Mouse (Mus musculus) adrenal gland, postnatal 4 days (tissue): ENCODE measurements at regions not wholly inside any gene's neighbourhood (a gene's known extent, or its start where the extent isn't known, plus 50 kb on each side); places are given as distances from the start of the nearest gene placed in this dataset.

Experiments used
- DNase-seq, 2 experiments: peaks; one replicate each; pipeline ENCODE4 v3.0.0; 2021 to 2022; ENCODE audit warnings: low spot score in 2 of 2, mixed read lengths in 2 of 2

- no peak for DNase-seq
These were observed 201.5 kb downstream of the Cog6 start for GRCm38 (mm10) chr3:52815497-52815896.

GRCm38 (mm10) chr3:52802324-52802723, 214.7 kb downstream of the Cog6 start:
- DNase-seq: no peak

DNA sequence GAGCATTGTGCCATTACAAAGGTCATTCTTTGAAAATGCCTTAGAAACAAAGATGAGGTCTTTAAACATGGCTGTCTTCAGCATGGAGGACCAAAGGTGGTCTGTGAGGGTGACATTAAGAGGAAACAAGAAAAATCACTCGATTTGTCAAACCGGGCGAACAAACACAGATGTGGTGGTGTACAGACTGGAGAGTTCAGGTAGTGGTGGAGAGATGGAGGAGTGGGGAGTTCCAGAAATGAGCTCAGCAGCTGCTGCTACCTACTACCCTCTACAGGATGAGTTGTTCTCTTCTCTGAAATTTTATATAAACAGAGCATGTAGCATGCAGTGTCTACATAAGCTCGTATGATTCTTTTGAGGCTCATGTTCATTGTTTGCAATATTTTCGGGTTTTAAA, 215.6 kb downstream of the Cog6 start:
- DNase-seq: no peak

DNA sequence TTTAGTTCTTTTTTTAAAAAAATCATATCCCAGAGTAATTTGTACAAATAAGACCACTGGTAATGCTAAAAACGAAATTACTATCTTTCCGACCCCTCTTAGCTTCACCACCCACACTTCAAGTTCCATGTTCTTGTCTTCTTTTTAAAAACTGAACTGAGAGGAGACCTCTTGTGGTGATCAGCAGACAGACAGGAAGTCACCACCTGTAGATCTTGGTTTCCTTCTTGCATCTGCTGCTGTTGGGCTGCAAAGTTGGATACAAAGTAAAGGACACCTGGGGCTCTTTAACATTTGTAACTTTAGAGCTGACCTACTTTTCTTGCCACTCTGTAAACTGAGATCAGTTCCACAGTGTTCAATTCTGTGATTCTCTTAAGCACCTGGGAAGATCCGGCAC, 216.4 kb downstream of the Cog6 start:
- DNase-seq: no peak

DNA sequence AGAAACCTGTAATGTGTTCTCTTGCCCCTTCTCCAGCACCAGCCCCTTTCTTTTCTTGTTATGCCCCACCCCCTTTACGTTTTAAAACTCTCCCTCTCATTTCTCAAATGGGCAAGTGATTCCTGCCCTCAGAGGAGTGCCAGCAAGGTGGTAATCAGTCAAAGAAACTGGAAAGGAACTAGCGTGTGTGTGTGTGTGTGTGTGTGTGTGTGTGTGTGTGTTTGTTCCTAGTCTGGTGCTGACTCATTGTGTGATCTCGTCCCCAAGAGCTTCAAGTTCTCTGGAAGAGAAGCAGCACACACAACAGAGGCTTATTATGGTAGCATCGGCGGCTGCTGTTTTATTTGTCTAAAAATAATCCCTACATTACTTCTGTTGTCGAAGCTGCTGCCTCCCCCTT, 219.2 kb downstream of the Cog6 start:
- DNase-seq: no peak

DNA sequence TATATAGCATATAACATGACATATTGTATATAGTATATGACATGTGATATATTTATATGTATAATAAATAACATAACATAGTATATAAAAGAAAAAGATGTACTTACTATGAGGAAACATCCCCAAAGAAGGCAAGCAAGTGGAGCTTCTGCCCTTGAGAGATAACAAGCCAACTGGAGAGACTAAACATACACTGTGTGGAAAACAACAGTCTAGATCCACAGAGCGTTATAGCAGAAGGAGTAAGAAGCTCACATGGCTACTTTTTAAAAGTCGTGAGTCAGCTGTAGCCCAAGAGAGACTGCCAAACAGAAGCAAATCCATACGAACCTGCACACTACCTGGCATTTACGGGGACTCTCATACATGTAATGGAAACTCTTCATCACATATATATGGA, 219.9 kb downstream of the Cog6 start:
- no peak for DNase-seq

DNA sequence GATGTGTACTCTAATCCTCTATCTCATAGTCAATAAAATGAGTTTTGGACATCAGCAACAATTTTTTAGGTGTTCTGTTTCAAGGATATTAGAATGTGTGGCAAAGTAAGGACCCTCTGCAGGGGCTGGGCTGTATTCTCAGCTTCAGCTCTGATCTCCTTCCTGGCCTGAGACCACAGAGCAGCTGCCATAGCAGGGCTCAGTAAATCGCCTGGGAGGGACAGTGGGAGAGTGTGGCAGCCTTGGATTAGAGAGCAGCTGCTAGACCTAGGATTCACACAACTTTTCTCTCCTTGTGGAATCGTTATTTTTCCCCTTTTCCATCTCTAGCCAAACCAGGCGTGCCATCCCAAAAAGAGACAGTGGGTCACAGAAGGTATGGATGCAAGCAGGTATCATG, 222.8 kb downstream of the Cog6 start:
- no peak for DNase-seq

- no peak for DNase-seq
These were observed 224.2 kb downstream of the Cog6 start for GRCm38 (mm10) chr3:52792801-52793200.

- no peak for DNase-seq
These were observed 224.9 kb downstream of the Cog6 start for GRCm38 (mm10) chr3:52792121-52792520.

DNA sequence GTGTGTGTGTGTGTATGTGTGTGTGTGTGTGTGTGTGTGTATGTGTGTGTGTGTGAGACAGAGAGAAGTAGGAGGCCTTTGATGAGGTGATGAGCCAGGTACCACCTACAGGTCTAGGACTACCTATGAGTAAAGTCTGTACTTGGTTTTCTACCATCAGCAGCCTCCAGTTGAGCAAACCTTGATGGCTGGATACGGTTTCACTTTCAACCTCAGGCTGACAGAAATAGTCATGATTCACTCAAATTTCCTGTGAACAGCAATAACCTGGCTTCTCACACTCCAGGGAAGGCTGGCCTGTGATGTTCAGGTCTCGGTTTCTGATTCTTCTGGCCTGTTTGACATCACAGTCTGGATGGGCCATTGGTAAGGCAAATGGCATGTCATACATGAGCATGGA, 226.1 kb downstream of the Cog6 start:
- DNase-seq: no peak

GRCm38 (mm10) chr3:52787964-52788760, 228.9 kb downstream of the Cog6 start:
- no peak for DNase-seq

DNA sequence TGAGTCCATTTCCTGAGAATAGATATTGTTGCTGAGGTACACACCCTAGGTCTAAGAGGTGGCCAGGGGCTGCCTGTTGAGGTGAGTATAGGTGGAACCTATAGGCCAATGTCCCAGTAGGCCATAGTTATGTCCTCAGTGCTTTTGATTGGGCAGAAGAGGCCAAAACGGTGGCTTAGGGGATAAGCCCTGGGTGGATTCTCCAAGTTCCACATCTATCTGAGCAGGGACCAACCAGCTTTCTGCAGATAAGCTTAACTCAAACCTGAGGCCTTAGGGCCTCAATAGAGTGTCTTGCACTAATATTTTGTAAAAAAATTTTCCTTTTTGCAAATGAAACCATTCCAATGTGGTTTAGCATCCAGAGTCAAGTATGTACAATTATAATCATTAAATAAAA, 231.4 kb downstream of the Cog6 start:
- DNase-seq: no peak

- no peak for DNase-seq
These were observed 232.6 kb downstream of the Cog6 start for GRCm38 (mm10) chr3:52784476-52784875.

GRCm38 (mm10) chr3:52782576-52782975, 234.5 kb downstream of the Cog6 start:
- DNase-seq: no peak

GRCm38 (mm10) chr3:52781521-52781920, 235.5 kb downstream of the Cog6 start:
- DNase-seq: no peak

DNA sequence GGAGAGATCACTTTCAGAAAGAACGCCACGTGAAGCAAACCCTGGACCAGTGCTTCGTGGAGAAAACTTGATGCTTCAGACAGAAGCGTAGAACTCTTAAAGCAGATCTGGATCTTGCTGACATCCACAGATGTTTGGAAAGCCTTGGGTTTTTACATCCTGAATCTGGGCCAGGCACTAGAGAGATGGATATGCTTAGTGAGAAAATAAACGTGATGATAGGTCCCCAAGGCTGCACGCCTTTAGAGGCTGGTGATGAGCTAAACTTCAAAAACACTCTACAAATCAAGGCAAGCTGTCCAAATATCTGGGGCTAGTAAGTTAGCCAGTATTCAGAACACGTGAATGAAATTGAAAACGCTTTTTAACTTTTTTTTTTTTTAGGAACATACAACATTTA, 236.7 kb downstream of the Cog6 start:
- no peak for DNase-seq

DNA sequence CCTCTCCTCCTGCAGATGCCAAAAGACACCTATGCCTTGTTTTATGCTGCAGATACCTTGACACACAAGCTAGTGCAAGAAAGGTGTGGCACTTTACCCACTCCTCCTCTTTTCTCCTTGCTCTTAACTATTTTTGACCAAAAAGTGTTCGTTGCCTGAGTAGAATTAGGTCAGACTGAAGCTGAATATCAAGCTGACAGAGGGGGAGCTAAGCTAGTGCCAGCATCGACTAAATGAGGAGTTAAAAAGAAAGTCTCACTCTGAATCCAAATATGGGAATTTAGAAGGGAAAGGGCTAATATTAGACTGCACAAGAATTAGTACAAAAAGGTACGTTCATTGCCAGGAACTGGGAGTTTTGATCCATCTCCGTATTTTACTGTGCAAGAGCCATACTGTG, 241.2 kb downstream of the Cog6 start:
- no peak for DNase-seq

DNA sequence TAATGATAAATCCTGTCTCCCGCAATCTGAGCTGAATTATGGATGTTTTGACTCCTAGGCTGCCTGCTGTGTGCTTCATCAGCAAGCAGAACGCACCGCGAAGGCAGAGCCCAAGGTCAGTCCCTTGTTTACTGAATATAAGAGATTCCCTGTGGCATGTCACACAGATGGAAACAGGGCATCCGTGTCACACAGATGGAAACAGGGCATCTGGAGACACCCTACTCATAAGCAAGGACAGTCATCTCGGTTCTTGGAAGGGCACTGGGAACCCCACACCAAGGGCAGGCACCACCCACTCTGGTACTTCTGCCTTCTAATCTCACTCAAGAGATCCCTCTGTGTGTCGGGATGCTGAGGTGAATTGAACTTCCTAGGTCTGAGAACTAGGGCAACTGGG, 241.9 kb downstream of the Cog6 start:
- no peak for DNase-seq

DNA sequence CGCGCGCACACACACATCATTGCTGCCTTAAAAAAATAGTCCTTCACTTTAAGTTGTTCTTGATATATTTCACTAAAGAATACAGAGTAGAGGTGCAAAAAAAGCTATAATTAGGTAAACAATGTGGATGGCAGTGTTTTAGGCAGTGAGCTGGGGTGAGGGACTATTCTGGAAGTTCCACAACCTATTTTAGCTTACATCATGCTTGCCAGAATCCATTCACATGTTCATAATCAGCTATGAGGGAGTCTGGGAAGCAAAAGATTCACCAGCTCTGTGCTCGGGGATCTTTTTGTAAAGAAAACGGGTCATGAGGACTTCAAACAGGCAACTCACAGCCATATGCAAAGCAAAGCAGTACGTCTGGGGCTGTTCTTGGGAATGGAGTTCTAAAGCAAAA, 242.3 kb downstream of the Cog6 start:
- no peak for DNase-seq

GRCm38 (mm10) chr3:52767276-52767675, 249.8 kb downstream of the Cog6 start:
- DNase-seq: no peak

GRCm38 (mm10) chr3:52766841-52767240, 250.2 kb downstream of the Cog6 start:
- no peak for DNase-seq

DNA sequence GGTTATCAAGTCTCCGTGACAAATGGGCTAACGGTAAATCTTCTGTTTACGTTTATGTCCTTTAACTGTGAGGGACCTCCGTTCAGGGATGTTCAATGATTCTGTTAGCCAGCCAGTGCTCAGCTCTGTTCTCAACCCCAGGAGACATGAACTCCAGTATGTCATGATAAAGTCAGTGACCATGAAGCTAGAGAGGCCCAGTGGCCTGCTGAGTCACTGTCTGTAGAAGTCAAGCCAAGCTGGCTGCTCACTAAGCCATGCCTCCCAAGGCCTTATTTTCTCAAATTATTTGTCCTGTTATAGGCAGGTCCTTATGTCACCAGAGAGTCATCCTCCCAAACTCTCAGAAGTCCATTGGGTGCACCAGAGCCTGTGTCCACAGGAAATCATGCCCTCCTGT, 252.9 kb downstream of the Cog6 start:
- no peak for DNase-seq

DNA sequence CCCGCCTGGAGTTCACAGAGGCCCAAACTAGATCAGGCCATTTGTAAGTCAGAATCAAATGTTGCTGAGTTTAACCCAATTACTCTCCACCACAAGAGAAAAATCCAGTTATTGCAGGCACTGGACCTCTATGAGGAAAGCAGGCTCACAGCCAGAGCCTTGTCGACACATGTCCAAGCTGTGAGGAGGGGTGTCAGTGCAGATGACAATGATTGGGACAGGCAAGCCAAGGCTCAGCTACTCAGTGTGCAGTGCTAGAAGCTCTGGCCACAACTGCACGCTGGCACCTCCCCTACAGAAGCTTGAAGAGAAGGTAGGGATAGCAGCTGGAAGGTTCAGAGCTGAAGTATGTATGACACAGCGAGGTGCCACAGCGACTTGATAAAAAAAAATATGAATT, 253.4 kb downstream of the Cog6 start:
- no peak for DNase-seq

DNA sequence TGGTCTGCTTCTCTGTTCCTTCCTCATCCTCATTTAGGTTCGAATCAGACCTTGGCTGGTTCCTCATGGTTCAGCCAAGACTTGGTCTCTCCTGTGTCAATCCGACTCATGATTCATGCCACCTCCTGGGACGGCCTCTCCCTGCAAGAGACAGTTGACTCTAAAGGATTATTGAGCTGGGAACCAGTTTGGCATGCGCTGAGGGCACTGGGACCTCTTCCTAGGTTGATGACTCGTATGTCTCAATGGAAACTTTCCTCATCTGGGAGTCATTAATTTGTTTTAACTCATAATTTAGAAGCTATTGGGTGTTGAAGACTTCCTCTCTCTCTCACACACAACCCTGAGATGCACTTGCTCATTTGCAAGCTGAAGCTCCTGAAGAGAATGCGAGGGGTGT, 254.5 kb downstream of the Cog6 start:
- no peak for DNase-seq
